26 mouse cellular contexts compared by ENCODE assay signal in the genomic region with DNA sequence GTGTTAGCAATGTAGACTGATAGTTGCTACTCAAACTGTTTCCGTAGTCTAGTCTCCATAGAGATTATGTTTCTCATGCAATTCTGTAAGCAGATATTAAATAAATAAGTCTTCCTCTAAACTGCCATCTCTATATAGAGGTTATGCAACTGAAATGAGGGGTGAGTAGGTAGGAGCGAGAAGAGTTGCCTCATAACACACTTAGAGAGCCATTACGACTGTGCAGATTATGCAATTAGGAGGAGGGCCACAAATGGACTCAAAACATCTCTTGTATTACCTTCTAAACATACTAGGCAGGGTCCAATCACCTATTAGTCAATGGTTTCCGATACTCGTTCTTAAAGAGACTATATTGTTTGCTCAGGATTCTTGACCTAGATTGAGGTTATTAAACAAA. TPM values are rescaled to one million over a fixed set of nuclear protein-coding genes. Genes with fewer than 3 reads are reported as not detected.
DNase-seq lines count a peak whose midpoint lies in the region; ATAC-seq lines count a peak whose summit lies in the region.
"Had no signal": no experiment of that assay in that cellular context is flagged by ENCODE, and none has a peak within 500 bp of the region (broad histone marks: within the 10 kb centered on the region; RNA-seq: fewer than 3 reads in every experiment).

No protein-coding gene starts in this region.

- ATAC-seq in frontal cortex, adult (ENCODE audit: low TSS enrichment), result peak; percentile 39; the same call in 1 of the 2 replicates
- peak; percentile 15; the same call in 1 of the 2 replicates for ATAC-seq in lung, embryonic 16.5 days (ENCODE audit: low read depth)
- ATAC-seq in granulocyte monocyte progenitor cell, adult 5-6 weeks (replicated peaks; ENCODE audit: poor library complexity, severe bottlenecking), result peak; percentile 70
- ATAC-seq in megakaryocyte progenitor cell, adult 5-6 weeks (replicated peaks; ENCODE audit: poor library complexity), result peak; percentile 61
- ATAC-seq in hindbrain, embryonic 14.5 days (ENCODE audit: low FRiP score), result no peak
- ATAC-seq: liver, postnatal 0 days; midbrain, embryonic 15.5 days had no signal

- no peak overlapping the region for H3K4me2 ChIP-seq in lung, embryonic 16.5 days (ENCODE audit: low read depth, low read length)
- H3K4me2 ChIP-seq in hindbrain, embryonic 14.5 days (replicated peaks), result no peak overlapping the region
- H3K4me2 ChIP-seq: embryonic facial prominence, embryonic 15.5 days; heart, embryonic 15.5 days; hindbrain, embryonic 13.5 days; kidney, embryonic 15.5 days; limb, embryonic 12.5 days; midbrain, embryonic 15.5 days had no signal

- H3K27ac ChIP-seq in lung, embryonic 16.5 days (ENCODE audit: low read length), result no peak overlapping the region
- no peak overlapping the region for H3K27ac ChIP-seq in limb, embryonic 10.5 days
- H3K27ac ChIP-seq in hindbrain, embryonic 14.5 days, result no peak overlapping the region
- H3K27ac ChIP-seq: embryonic facial prominence, embryonic 15.5 days; heart, embryonic 15.5 days; hindbrain, embryonic 13.5 days; kidney, embryonic 15.5 days; limb, embryonic 12.5 days; midbrain, embryonic 15.5 days; stomach, postnatal 0 days had no signal

- no peak overlapping the region for H3K4me3 ChIP-seq in lung, embryonic 16.5 days (ENCODE audit: low read length)
- H3K4me3 ChIP-seq in limb, embryonic 10.5 days, result no peak overlapping the region
- no peak overlapping the region for H3K4me3 ChIP-seq in hindbrain, embryonic 14.5 days (replicated peaks; ENCODE audit: low read length)
- H3K4me3 ChIP-seq: embryonic facial prominence, embryonic 15.5 days; heart, embryonic 15.5 days; hindbrain, embryonic 13.5 days; kidney, embryonic 15.5 days; limb, embryonic 12.5 days; midbrain, embryonic 15.5 days; myocyte had no signal

- H3K9me3 ChIP-seq in lung, embryonic 16.5 days (ENCODE audit: control insufficient read depth, low read length), result no peaks in the 10 kb centered on the region
- no peaks in the 10 kb centered on the region for H3K9me3 ChIP-seq in limb, embryonic 10.5 days (replicated peaks)
- H3K9me3 ChIP-seq in hindbrain, embryonic 14.5 days (ENCODE audit: control insufficient read depth, low read length), result no peaks in the 10 kb centered on the region
- H3K9me3 ChIP-seq: embryonic facial prominence, embryonic 15.5 days; heart, embryonic 15.5 days; hindbrain, embryonic 13.5 days; kidney, embryonic 15.5 days; limb, embryonic 12.5 days; midbrain, embryonic 15.5 days had no signal

- WGBS in lung, embryonic 16.5 days, result 68% methylated on average over 5 of the region's 5 CpGs
- 95% methylated on average over 5 of the region's 5 CpGs for WGBS in limb, embryonic 10.5 days
- WGBS in hindbrain, embryonic 14.5 days, result 89% methylated on average over 5 of the region's 5 CpGs

- no peak overlapping the region for H3K9ac ChIP-seq in lung, embryonic 16.5 days (ENCODE audit: low read length)
- no peak overlapping the region for H3K9ac ChIP-seq in hindbrain, embryonic 14.5 days
- H3K9ac ChIP-seq: embryonic facial prominence, embryonic 15.5 days; heart, embryonic 15.5 days; hindbrain, embryonic 13.5 days; kidney, embryonic 15.5 days; limb, embryonic 12.5 days; liver, postnatal 0 days; midbrain, embryonic 15.5 days had no signal

- no peaks in the 10 kb centered on the region for H3K36me3 ChIP-seq in lung, embryonic 16.5 days (ENCODE audit: control insufficient read depth, insufficient read depth, low read length)
- no peaks in the 10 kb centered on the region for H3K36me3 ChIP-seq in limb, embryonic 10.5 days
- no peaks in the 10 kb centered on the region for H3K36me3 ChIP-seq in hindbrain, embryonic 14.5 days (replicated peaks; ENCODE audit: control insufficient read depth, insufficient read depth)
- H3K36me3 ChIP-seq: embryonic facial prominence, embryonic 15.5 days; heart, embryonic 15.5 days; hindbrain, embryonic 13.5 days; kidney, embryonic 15.5 days; limb, embryonic 12.5 days; midbrain, embryonic 15.5 days had no signal

- no peaks in the 10 kb centered on the region for H3K27me3 ChIP-seq in lung, embryonic 16.5 days (ENCODE audit: control insufficient read depth, insufficient read depth, low read depth, low read length)
- no peaks in the 10 kb centered on the region for H3K27me3 ChIP-seq in limb, embryonic 10.5 days (ENCODE audit: low read depth, poor library complexity, severe bottlenecking)
- no peaks in the 10 kb centered on the region for H3K27me3 ChIP-seq in hindbrain, embryonic 14.5 days (ENCODE audit: control insufficient read depth, insufficient read depth, low read length)
- H3K27me3 ChIP-seq: embryonic facial prominence, embryonic 15.5 days; heart, embryonic 15.5 days; hindbrain, embryonic 13.5 days; kidney, embryonic 15.5 days; limb, embryonic 12.5 days; midbrain, embryonic 15.5 days had no signal

- H3K4me1 ChIP-seq in lung, embryonic 16.5 days (replicated peaks; ENCODE audit: control insufficient read depth, insufficient read depth, low read length), result no peaks in the 10 kb centered on the region
- H3K4me1 ChIP-seq in limb, embryonic 10.5 days, result peaks cover 4% of the 10 kb centered on the region; the same call in 1 of the 2 replicates
- H3K4me1 ChIP-seq in hindbrain, embryonic 14.5 days (replicated peaks; ENCODE audit: control insufficient read depth, insufficient read depth, low read length), result no peaks in the 10 kb centered on the region; the same call in 1 of the 2 replicates
- H3K4me1 ChIP-seq: embryonic facial prominence, embryonic 15.5 days; limb, embryonic 12.5 days; midbrain, embryonic 15.5 days had no signal

- no peak for DNase-seq in frontal cortex, postnatal 25 days (ENCODE audit: low spot score in 2 of 2)
- no peak for DNase-seq in lung, postnatal 14 days
- no peak for DNase-seq in limb, embryonic 10.5 days (ENCODE audit: low spot score)
- no peak for DNase-seq in hindbrain, embryonic 14.5 days (ENCODE audit: low spot score)
- DNase-seq: adrenal gland, postnatal 25 days; cerebellum, adult 8-10 months; cerebellum, postnatal 36 days; gastrocnemius, postnatal 25 days; heart, postnatal 36 days; kidney, postnatal 4 days; liver, postnatal 0 days; right cerebral cortex, postnatal 14 days; thymus, adult 2 months; thymus, postnatal 4 days had no signal

RNA-seq across cellular contexts. Expression of a gene that starts 23.5 kb away (rescaled TPM):
- 55.2 and 57.3 TPM in 2 replicates for polyA plus RNA-seq in lung, embryonic 16.5 days (2015; fragmentation: Nextera tagmentation; extraction: Ambion mirVana)
- 33.8 and 39.3 TPM in 2 replicates for total RNA-seq in granulocyte monocyte progenitor cell, adult 5-6 weeks (2014; fragmentation: Nextera tagmentation)
- 23.3 and 26.2 TPM in 2 replicates for total RNA-seq in granulocyte monocyte progenitor cell, adult 5-6 weeks (2017)
- total RNA-seq in megakaryocyte progenitor cell, adult 5-6 weeks (2015), result 47.8 and 66.9 TPM in 2 replicates
- total RNA-seq in megakaryocyte progenitor cell, adult 5-6 weeks (2017), result 32.0 and 37.8 TPM in 2 replicates
- polyA plus RNA-seq in limb, embryonic 10.5 days (2016; fragmentation: Nextera tagmentation; extraction: Ambion mirVana), result 5.0 and 5.5 TPM in 2 replicates
- polyA plus RNA-seq in hindbrain, embryonic 14.5 days (2014; fragmentation: Nextera tagmentation; extraction: Ambion mirVana), result 77.3 and 80.6 TPM in 2 replicates
